Mouse (Mus musculus) fat pad, adult 2 months (tissue): Measurements from ENCODE around the gene Ank3.

ENCODE experiments used
- DNase-seq: peaks from one replicate; pipeline ENCODE4 v3.0.0-alpha.2; 2011; ENCODE audit warnings: low read depth, low spot score; ENCODE audit errors: extremely low read depth

Ank3 gene

DNA sequence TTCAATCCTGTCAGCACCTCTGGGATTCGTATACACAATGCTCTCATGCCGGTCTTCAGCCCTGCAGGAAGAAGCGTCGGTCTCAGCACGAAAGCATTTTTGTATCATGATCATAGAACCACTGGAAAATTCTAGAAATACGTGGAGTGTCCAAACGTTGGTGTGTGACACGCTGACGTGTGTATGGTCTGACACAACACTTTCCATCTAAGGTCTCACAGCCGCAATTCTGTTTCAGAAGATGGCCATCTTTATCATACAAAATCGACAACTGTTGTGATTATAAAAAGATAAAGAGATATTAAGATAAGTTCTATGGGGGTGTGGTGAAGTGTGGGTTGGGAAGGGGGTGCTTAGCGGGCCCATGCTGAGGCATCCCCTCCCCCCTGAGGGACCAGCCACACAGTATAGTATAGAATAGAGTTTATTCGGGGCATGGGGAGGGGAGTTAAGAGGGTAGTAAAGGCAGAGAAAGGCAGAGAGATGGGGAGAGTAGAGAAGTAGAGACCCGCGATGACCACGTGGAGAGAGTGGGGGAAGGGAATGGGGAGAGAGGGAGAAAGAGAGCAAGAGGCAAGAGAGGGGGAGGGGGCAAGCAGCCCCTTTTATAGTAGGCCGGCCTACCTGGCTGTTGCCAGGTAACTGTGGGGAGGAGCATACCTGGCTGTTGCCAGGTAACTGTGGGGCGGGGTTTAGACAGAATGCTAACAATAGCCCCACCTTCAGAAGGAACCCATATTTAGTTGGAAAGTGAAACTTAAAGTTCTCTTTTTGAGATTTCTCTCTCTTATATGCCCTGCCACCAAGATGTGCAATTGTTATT lies 172.1 kb downstream of the Ank3 start:
- DNase-seq, result no peak

DNA sequence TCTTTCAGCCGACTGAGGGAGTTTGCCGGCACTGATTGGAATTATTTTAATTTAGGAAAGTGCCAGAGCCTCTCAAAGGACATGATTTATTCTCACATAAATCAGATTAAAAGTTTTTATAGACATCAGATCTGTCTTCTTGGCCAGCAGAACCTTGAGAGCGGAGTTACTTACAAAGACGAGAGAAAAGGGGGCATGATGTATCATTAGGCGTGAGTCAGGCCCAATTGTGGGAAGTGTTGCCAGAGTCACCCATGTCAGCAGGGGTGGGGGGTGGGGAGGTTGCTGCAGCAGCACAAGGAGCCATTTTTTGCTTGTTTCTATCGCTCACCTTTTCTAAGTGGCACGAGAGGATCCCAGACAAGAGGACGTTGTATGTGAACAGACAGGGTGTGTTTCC lies 172.8 kb downstream of the Ank3 start:
- no peak for DNase-seq

DNA sequence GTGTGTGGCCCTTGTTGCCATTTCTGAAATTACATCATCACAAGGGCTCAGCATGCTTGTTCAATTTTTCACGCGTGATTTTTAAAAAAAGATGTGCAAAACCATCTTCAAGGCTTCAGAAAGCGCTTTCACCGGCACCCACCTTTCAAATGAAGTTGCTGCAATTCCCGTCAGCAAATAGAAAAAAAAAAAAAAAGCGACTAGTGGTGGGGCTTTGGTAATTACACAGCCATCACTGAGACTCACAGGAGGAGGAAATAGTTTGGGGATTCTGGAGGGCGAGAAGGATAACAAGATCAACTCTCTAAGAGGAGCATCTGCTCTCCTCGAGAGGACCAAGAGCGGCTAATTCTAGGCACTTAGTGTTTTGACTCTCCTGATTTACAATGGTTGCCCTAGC lies 173.4 kb downstream of the Ank3 start:
- DNase-seq, result no peak

DNA sequence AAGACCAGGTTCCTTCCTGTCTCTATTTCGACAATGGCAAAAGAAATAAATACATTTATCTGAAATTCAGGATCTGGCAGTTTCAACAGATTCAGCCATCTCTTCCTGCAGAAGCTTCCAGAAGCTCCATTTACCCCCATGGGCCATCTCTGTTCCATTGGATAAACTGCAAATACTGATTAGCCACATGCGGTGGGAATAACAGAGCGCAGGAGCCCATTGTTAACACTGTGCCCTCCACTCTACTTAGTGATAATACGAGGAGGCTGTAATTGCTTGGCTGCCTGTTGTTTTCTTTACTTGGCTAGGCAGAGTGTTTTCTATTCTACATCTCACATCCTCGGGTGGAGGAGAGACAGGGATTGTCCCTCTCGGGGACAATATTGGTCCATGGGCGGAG lies 174.5 kb downstream of the Ank3 start:
- no peak for DNase-seq

DNA sequence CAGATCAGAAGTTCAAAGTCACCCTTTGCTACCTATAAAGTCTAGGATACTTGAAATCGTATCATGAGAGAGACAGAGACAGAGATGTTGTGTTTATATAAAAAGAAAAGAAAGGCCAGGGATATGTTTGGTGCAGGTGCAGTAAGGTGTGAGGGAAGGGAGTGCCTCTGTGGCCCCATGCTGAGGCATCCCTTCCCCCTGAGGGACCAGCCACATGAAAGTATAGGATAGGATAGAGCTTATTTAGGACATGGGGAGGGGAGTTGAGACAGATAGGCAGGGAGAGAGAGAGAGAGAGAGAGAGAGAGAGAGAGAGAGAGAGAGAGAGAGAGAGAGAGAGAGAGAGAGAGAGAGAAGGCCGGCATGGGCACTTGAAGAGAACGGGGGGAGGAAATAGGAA lies 175.2 kb downstream of the Ank3 start:
- DNase-seq, result no peak

DNA sequence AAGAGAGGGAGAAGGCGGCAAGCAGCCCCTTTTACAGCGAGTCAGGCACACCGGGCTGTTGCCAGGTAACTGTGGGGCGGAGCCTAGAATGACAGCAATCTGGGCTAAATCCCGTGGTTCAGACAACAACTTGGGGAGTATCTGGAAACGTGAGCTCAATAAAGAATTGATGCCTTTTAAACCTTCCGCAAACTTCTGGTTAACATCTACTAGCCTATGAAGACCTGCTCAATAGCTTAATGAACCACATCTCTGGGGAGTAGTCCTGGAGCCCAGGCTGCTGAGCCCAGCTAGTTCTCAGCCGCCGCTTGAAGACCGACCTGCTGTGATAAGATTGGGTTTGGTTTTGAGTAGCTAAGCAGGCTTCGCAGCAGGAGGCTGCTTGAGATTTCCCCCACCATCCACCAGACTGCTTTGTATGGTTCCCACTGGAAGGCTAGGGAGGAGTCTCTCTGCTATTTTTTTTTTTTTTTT lies 175.7 kb downstream of the Ank3 start:
- no peak for DNase-seq

DNA sequence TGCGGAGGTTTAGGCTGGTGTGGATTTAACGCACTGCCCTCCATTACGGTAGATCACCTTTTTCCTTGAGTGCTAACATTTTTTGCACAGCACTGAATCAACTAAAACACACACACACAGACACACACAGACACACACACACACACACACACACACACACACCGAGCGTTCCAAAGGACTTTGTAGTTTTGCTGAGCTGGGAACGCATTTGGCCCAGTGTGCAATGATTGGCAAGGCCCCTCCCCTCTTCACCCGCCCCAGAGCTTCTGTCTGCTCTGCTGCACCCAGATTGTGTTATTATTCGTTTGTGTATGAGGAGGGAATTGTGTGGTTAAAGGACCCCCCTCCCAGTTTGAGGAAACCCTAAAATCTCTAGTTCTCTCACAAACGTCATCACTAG lies 176.3 kb downstream of the Ank3 start:
- no peak for DNase-seq

DNA sequence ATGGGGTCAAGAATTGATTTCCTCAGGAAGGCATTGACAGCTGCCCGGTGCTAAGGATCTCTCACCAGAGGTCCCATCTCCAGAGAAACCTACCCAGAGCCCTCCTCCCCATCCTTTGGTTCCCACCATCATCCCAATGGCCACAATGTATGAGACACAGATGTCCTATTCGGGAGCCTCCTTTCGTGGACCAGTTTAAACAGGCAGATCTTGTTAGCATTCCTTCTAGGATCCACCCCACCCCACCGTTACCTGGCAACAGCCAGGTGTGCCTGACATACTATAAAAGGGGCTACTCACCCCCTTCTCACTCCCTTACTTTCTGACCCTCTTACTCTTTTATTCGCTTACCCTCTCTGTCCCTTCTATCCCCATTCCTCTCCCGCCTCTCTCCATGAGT lies 176.9 kb downstream of the Ank3 start:
- DNase-seq, result no peak

DNA sequence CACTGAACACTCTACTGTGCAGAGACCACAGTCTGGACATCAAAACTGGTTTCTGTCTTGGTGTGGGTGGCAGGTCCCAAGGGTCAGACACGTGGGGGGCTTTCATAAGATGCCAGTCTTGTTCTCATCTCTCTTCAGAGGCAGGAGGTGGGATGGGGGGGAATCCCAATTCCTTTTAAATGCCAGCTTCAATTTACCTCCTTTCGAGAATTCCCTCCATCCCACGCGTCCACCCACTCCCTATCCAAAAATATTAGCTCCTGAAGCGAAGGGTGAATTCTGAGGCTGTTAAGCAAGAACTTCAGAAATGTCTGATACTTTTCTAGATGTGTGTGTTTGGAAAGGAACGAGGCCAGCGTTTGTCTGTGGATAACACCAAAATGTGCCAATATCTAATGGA lies 177.7 kb downstream of the Ank3 start:
- DNase-seq, result no peak

DNA sequence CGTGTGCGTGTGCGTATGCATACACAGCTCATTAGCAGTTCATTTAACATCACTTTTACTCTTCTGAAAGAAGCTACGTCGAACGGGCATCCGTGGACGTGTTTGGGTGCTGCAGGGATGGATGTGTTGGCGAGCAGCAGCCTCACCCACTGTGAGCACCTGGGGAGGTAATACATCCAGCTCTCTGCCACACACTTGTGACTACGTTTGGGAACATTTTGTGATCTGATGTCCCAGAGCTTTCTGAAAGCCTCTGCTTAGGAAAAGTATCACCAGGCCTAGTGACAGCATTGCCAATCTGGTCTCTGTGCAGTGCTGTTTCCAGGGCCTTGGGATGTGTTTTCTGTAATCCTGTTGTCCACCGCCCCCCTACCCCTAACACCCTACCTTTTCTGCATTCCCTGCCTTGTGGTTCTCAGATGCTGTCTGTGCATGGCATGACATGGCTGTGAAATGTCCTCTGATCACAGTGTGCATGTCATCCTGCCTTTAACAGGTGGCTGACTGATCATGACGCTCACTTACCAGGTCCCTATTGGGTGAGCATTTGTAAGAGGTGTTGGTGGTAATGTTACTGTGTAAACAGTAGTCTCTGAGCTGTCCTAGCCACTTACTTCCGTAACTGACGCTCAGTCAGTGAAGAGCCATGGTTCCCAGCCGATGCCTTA lies 178.6 kb downstream of the Ank3 start:
- DNase-seq, result no peak

DNA sequence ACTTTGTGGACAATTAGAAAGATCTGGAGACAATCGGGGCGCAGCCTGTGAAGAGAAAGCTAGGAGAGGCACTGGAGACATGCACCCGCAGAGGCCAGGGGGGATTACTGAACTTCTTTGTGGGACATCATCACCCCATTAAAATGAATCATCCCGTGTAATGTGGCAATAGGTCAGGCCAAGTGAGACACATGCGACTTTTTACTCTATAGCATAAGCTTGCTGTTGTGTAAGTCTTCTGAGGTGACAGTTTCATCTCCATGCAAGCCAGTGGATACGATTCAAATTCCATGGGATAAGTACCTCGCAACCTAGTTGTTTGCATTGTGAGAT lies 179.1 kb downstream of the Ank3 start:
- DNase-seq, result no peak

DNA sequence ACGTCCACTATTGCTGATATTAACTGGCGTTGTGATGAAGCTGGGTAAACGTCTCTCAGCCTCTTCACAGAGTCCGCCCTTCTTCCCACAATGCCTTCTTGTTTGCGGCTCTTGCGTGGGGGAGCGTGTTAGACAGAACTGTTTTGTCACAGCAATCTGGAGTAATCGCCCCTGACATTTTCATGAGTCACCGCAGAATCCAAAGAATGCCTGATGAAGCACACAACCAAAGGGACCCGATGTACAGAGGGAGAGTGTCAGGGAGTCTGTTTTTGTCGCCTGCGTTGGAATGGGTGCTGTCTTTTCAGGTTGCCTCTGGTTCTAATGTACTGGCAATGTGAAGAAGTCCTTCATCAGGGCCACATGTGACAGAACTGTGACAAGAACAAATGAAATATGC lies 181.0 kb downstream of the Ank3 start:
- DNase-seq, result no peak

DNA sequence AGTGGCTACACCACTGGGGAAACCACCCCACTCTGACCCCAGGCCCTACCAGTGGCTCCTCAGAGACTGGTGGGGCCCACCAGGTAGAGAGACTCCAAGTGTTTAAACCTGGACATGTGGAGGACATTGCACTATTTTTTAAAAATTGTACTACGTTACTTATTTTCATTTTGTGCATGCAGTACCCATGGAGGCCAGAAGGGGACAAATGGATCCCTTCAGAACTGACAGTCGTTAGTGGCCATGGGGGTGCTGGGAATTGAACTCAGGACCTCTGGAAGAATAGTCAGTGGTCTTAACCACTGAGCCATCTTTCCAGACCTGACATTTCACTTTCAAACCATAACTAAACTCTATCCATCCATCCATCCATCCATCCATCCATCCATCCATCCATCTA lies 183.0 kb downstream of the Ank3 start:
- DNase-seq, result no peak

DNA sequence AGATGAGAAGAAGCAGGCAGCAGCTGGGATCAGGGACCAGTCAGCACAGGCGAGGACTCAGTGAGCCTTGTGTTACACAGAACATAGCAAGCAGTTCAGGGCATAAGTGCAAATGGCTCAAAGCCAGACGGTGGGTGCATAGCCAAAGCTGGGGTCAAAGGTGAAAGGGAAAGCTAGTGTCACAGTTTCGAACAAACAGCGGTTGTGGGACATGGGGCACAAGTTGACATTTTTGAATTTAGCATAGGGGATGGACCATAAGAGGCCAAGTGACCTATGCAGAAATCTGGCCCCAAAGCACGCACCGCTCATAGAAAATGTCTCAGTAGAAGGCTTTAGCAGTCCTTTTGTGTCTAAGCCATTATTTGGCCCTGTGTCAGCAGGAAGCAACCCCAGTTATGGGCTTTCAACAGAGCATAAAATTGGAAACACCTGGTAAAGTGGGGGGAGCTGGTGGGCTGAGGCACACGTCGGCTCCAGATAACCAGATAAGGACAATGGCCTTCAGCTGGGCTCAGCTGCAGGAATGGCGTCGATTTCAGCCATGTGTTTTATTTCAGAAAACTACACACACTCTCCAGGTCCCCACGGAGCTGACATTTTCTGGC lies 185.4 kb downstream of the Ank3 start:
- DNase-seq, result no peak

DNA sequence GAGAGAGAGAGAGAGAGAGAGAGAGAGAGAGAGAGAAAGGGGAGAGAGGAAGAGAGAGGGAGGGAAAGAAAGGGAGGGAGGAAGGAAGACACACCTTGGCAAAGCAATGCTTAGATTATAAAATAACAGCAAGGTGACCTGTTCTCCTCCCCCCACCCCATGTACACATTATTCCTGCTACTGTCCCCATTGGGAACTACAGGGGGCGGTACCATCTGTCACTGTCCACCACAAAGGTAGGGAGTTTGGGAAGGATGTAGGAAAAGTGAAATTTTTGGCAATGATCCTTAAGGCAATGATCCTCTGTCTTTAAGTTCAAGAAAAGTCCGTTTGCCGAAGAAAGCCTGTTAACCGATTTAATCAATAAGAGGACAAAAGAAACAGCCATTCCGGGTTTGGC lies 186.0 kb downstream of the Ank3 start:
- no peak for DNase-seq

DNA sequence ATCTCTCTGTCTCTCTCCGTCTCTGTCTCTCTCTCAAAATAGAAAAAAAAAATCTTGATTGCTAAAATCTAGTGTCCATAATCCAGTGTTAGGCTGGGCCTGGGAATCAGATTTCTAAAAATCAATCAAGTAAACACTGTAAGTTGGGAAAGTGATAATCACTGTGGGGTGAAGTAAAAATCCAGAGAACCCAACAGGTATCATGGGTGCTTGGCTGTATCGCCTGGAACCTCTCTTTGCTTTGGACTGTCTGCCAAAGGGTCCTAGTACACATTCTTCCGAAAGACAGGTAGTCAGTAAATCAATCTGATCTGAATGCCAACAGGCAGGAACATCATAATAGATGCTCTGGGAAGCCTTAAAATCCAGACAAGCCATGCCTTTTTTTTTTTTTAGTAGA lies 186.7 kb downstream of the Ank3 start:
- no peak for DNase-seq

DNA sequence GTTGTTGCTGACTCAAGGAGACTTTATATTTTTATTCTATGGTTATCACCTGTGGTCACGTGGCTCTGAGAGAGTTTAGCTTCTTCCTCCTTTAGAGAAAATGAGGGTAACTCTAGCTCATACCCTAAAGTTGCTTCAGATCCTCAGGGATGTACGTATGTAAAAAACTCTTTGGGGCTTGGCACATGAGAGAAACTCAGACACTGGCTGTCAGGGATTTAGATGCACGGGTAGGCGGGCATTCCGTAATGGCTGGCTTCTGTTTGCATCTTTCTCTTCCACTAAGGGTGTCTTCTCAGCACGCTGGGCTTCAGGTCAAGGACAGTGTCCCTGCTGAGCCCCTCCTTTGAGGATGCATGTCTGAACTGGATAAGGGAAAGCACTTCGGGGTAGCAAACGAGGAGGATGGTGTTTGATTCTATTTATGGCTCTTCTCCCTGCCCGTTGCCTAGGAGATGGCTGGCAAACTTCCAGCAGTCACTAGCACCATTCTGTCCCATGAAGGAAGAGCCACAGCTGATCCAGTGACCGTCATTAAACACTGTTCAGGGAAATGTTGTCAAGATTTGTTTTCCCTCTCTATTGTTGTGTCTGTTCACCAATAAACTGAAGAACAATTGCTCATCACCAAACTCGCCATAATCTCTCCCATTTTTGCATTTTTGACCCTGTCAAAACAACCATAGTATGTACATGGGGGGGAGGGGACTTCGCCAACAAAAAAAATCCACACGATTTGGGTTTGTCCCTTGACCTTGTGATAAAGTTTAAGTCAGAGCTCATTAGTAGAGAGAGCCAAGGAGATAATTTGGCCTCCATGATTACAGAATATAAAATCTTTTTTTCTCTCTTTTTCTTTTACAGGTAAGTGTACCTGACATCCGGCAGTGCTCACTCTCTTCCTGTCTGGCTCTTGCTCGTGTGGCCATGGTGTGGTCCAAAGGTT lies 195.9 kb downstream of the Ank3 start:
- DNase-seq, result no peak

DNA sequence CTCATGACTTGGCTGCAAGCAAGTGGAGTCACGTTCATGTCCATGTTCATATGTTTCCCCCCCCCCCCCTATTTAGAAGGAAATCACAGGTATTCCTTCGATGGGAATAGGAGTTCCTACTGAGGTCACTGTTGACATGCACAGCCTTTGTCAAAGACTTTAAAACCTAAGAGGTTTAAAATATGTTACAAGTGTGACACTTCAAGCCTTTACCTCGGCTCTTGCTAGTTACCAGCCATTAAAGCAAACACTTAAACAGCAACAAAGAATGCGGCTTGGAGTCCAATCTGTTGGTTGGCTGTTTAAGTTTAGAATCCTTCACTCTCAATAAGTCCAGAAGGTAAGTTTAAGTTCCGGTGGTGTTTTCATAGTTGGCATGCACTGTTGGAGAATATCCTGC lies 196.9 kb downstream of the Ank3 start:
- DNase-seq, result no peak

DNA sequence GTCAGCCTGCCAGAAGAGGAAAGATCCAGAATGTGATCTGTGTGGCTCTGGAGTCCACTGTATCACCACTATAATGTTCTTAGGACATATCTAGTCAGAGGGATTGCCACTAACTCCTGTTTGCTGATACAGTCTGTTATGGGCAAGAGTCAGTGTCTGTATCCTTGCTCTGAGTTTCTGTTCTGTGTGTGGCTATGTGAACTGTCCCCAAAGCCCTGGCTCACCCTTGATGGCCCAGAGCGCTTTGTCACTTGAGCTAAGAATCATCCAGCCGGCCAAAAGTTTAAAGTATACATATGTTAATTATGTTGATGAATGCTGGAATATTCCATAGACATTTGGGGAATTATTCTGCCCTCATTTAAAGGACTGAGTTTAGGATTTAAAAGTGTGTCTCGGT lies 202.9 kb downstream of the Ank3 start:
- no peak for DNase-seq

DNA sequence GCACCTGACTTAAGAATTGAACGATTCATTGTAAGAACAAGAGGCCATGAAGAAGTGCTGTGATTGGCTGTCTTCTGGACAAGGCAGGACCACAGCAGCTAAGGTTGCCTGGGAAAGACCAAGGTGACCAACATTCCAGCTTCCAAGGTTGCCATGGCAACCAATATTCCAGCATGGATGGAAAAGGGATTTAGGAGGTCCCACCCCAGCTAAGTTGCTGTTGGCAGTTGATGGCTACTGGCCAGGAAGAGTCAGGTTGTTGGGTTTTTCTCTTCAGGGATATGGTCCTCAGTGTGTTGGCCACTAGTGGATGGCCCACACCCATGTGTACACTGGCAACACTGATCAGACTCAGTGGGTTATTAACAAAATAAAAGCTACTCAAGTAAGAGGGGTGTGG lies 204.1 kb downstream of the Ank3 start:
- DNase-seq, result no peak

DNA sequence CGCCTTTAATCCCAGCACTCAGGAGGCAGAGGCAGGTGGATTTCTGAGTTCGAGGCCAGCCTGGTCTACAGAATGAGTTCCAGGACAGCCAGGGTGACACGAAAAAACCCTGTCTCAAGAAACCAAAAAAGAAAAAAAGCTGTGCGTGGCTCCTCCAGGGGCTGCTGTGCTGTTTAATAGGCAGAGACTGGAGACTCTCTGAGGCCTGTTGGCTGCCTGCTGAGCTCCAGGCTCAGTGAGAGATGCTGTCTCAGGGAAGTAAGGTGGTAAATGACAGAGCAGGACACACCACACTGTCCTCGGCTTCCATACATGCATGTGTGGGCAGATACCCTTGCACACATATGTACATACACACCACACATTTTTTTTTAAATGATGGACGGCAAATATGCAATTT lies 206.0 kb downstream of the Ank3 start:
- no peak for DNase-seq
